Mouse (Mus musculus) erythroid progenitor cell, adult 5-6 weeks (primary cell): ENCODE measurements around the gene Ccdc152. TPM values are rescaled to one million over a fixed set of nuclear protein-coding genes. Genes with fewer than 3 reads are reported as not detected.

Source experiments
- ATAC-seq: replicated peaks from 2 replicates; pipeline ENCODE4 v1.8.0; 2016; ENCODE audit warnings: moderate number of reproducible peaks, mild to moderate bottlenecking, moderate TSS enrichment, inconsistent platforms; ENCODE audit not compliant: poor library complexity, low FRiP score, severe bottlenecking
- total RNA-seq, 2 experiments: library from RNA; stranded (forward) in 1 of 2; stranded (reverse) in 1 of 2; fragments of 150-400 nt in 1 of 2; fragments of 186-747, 209-891 nt in 1 of 2; gene quantifications; 2 replicates each; pipeline versions ENCODE4 v1.2.3 to v1.2.4; 2015 to 2017; ENCODE audit warnings: low replicate concordance in 2 of 2

Ccdc152 gene
- total RNA-seq (2015; ENCODE audit: low replicate concordance): not detected in 2 replicates
- 3.3 TPM in 1 of 2 replicates, not detected in the other for total RNA-seq (2017; ENCODE audit: low replicate concordance)

DNA sequence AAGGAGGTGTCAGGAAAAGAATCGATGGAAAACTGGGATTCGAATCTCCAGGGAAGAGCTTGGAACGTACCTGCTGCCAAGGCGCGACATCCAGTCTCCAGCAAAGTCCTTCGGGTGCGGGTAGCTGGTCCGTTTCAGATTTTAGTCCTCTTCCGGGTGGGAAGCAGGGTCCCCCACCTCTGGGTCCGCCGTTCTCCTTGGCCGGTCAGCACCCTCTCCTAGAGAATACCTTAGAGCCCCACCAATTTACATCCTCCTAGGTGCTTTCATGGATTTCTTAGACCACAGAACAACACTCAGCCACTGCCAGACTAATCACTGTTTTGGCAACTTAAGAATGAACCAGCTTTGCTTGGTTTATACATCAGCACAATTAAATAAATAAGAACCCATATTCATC, at the start of gene Ccdc152:
Gene Ccdc152 (minus strand): TSS at position 101 of the 400 bp plus-strand sequence.
- no peak for ATAC-seq

GRCm38 (mm10) chr15:3349306-3350064, 46.2 kb upstream of the Ccdc152 start:
- ATAC-seq: no peak

DNA sequence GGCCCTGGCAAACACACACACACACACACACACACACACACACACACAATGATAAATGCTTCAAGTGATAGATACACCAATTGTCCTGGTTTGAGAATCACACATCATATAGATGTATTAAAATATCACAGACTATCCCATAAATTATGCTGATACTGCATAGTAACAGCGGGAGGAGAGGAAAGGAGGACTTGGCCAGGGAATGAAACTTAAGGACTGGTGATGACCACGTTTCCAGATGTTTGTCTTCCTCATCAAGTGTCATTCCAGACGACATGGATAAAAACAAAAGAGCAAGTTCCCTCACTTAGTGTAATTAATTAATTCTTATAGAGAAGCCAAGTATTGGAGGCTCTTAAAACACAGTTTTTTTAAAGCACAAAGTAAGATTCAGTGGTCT, 43.4 kb upstream of the Ccdc152 start:
- ATAC-seq: no peak

DNA sequence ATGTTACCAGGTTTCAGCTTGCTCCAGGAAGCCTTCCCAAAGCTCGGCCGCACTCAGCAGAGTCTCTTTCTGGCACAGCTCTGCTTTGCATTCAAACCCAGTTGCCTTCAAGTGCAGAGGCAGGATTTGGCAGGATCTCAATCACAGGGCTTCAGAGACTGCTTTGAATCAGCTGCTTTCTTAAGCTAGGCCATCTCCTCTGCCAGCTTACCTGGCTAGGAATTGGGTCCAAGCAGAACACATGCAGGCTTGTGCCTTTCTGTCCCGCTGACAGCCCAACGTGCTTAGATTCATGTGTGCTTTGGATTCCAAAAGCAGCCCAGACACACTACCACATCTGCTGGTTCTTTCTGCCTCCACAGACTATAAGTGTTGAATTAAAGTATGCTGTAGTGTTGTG, 41.2 kb upstream of the Ccdc152 start:
- no peak for ATAC-seq

GRCm38 (mm10) chr15:3341806-3342582, 38.7 kb upstream of the Ccdc152 start:
- ATAC-seq: no peak

DNA sequence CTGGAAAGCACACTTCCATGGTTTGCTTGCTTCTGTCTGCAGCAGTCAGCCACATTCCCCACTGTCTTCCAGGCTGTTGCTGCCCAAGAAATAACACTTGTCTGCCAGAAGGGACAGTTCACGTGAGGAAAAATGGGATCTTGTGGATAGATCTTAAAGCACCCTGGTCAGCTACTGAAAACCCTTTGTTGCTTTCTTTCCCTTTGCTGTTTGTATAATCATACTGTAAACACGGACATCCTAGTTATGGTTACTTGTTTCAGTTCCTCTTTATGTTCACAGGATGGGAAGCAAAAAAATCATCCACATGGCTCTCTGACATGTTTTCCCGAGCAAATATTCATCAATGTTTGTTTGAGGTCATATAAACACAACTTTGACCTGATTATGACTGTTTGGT, 36.5 kb upstream of the Ccdc152 start:
- no peak for ATAC-seq

GRCm38 (mm10) chr15:3332517-3332916, 29.2 kb upstream of the Ccdc152 start:
- no peak for ATAC-seq

GRCm38 (mm10) chr15:3331813-3332212, 28.5 kb upstream of the Ccdc152 start:
- no peak for ATAC-seq

DNA sequence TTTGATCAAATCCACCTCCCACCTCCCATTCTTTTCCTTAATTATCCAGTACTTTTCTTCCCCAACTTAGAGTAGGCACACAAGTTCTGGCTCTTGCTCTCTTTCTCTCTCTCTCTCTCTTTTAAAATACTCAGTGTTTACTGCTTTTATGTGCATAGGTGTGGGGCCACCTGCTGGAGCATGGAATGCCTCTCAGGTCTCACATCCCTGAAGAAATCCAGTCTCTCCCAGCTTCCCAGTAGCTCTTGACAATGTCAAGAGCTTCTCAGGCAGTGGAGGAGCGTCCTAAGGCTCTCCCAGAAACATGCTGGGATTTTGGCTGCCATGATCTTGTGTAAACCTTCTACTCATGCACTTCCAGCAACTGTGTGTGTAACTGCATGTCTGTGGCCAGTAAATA, 27.0 kb upstream of the Ccdc152 start:
- ATAC-seq: no peak

DNA sequence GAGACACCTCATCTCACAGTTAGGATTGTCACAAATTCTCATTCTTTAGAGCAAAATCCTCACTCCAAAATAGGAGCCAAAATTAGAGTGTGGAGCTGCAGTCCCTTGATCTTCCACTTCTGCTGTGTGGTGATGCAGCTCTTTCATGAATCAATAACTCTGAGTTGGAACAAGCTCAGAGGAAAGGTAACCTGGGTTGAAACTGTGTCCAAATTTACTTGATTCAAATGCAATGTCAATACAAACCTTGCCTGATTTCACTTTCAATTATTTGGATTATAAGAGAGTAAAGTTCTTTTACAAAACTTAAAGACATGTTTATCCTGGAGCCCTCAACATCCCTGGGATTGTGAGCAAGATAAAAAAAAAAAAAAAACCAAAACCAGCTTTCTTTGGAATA, 19.7 kb upstream of the Ccdc152 start:
- no peak for ATAC-seq

- no peak for ATAC-seq
Measured at GRCm38 (mm10) chr15:3319929-3320328, 16.6 kb upstream of the Ccdc152 start.

DNA sequence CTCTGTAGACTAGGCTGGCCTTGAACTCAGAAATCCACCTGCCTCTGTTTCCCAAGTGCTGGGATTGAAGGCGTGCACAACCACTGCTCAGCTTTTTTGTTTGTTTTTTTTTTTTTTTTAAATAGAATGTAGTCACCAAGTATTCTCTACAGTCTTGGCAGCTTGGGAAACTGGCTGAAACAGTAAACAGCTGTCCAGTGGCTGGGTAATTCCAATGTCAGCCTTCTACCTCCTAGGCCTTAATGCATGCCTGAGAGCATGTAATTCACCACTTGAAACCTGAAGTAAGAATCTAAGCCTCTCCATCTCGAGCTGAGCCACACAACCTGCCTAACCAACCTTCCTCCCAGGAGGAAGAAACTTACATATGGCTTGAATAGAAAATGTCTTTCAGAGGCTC, 13.3 kb upstream of the Ccdc152 start:
- ATAC-seq: no peak

- ATAC-seq: no peak
Measured at GRCm38 (mm10) chr15:3312937-3313336, 9.6 kb upstream of the Ccdc152 start.

DNA sequence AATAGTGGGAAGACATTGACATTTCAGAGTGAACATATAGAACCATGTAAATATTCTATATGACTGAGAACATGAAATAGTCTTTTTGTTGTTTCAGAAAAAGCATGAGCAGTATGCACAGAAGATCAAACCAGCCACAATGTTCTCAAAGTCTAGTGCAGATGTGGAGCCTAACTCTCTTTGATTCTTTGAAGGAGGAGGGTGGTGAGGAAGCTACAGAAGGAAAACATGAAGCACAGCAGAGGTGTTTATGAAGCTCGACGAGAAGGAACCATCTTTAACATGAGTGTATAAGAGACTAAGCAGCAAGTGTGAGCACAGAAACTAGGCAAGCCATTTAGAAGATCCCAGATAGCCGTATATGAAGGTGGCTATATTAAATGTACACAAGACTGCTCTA, 6.5 kb upstream of the Ccdc152 start:
- ATAC-seq: no peak

GRCm38 (mm10) chr15:3300361-3301100, 2.8 kb downstream of the Ccdc152 start:
- no peak for ATAC-seq

- ATAC-seq: no peak
Measured at GRCm38 (mm10) chr15:3297615-3298014, 5.7 kb downstream of the Ccdc152 start.

DNA sequence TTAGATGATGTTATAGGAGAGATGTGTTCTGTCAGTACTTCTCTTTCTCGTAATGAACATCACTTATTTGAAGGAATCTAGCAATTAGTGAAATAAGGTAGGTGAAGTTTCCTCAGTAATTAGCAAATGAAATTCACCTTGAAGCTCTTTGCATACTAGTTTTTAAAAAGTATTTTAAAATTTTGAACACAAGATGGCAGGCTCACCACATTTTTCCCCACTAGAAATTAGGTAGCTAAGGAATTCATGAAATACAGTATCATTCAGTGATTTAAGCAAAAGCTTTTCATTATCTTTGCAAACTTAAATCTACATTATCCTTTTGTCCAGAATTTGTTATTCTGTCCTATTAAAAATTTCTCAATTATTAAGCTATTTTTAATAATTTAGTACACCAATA, 7.3 kb downstream of the Ccdc152 start:
- ATAC-seq: no peak

GRCm38 (mm10) chr15:3293477-3293876, 9.8 kb downstream of the Ccdc152 start:
- ATAC-seq: no peak

- ATAC-seq: no peak
Measured at GRCm38 (mm10) chr15:3290435-3290834, 12.9 kb downstream of the Ccdc152 start.

DNA sequence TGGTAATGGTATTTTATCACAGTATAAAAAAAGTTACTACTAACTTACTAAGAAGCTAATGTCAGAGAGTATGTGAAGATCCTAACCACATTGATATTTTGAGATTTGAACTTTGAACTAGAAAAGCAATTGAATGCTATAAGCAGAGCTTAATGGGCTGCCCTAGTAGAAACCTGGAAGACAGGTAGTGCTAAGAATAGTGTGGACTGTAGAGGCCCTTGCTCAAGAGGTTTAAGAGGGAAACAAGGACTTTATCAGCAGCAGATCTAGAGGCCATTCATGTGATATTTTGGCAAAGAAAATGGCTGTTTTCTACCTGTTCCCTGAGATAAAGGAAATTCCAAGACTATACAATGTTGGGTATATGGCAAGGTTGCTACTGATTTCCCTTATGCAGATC, 17.3 kb downstream of the Ccdc152 start:
- no peak for ATAC-seq
